In the genomic region with DNA sequence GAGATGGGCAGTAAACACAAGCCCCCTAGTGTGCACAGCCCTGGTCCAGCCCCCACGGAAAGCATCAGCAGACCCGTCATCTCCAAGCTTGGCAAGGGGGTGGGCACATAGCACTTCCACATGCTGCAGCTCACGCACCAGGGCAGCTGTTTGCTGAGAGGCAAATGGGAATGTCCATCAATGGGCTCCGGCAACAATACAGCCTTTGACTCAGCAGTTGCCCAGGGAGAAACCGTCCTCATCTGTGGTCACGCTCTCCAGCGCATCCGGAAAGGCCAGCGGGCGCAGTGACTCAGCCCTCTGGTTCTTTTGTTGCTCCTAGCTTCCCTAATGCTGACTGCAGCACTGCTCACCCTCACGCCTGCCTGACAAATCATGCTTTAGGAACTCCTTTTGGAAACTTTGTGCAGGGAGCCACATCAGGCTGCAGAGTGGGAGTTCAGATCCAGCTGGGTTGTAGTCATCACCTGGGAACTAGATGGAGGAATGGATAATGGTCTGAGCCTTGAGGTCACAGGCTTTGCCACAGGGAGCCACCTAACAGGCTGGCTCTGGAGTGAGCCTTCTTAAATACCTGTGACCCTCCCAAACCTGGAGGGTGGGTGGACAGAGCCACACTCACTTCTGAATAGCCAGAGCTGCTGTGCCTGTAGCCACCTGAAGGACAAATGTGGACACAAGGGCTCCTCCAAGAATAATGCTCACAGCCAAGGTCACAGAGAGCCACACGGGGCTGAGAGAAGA, we compare ENCODE assay signal across 10 mouse cellular contexts. TPM values are rescaled to one million over a fixed set of nuclear protein-coding genes. Genes with fewer than 3 reads are reported as not detected.
DNase-seq lines count a peak whose midpoint lies in the region; ATAC-seq lines count a peak whose summit lies in the region.
"Had no signal": no experiment of that assay in that cellular context is flagged by ENCODE, and none has a peak within 500 bp of the region (broad histone marks: within the 10 kb centered on the region; RNA-seq: fewer than 3 reads in every experiment).

No protein-coding gene starts in this region.

- 0 out of 2 replicates have a peak overlapping the region, but pooled peaks have one; percentile 8 for H3K4me2 ChIP-seq in embryonic facial prominence, embryonic 15.5 days (replicated peaks)
- H3K4me2 ChIP-seq in heart, embryonic 11.5 days: no peak overlapping the region

- H3K27ac ChIP-seq in embryonic facial prominence, embryonic 15.5 days (replicated peaks): no peak overlapping the region
- H3K27ac ChIP-seq in heart, embryonic 11.5 days (ENCODE audit: low read depth, low read length): no peak overlapping the region

- no peak overlapping the region for H3K9ac ChIP-seq in embryonic facial prominence, embryonic 15.5 days
- no peak overlapping the region for H3K9ac ChIP-seq in heart, embryonic 11.5 days (ENCODE audit: low read depth, low read length)

- peak; percentile 67 for DNase-seq in layer of hippocampus, adult 11-12 months (ENCODE audit: low spot score)
- DNase-seq in layer of hippocampus, postnatal 25 days (ENCODE audit: extremely low spot score in 1 of 2, low spot score in 1 of 2): no peak
- DNase-seq in kidney, postnatal 4 days: peak; percentile 46 to 64
- DNase-seq in lung, postnatal 10 days: peak; percentile 49
- DNase-seq in retina, postnatal 1 day: peak; percentile 93
- DNase-seq in spleen, adult 12 weeks (ENCODE audit: low spot score): no peak

- no peak overlapping the region for H3K4me3 ChIP-seq in embryonic facial prominence, embryonic 15.5 days (replicated peaks)
- H3K4me3 ChIP-seq in heart, embryonic 11.5 days (ENCODE audit: low read depth, low read length): no peak overlapping the region

- H3K36me3 ChIP-seq in embryonic facial prominence, embryonic 15.5 days: no peaks in the 10 kb centered on the region
- H3K36me3 ChIP-seq in heart, embryonic 11.5 days (ENCODE audit: control insufficient read depth, insufficient read depth, low read length): no peaks in the 10 kb centered on the region

- WGBS in embryonic facial prominence, embryonic 15.5 days: 22% methylated on average over 12 of the region's 12 CpGs
- WGBS in heart, embryonic 11.5 days (ENCODE audit: insufficient replicate concordance): 31% methylated on average over 12 of the region's 12 CpGs

- peaks cover 32% of the 10 kb centered on the region for H3K4me1 ChIP-seq in embryonic facial prominence, embryonic 15.5 days
- peaks cover 31% of the 10 kb centered on the region for H3K4me1 ChIP-seq in heart, embryonic 11.5 days (ENCODE audit: control insufficient read depth, insufficient read depth, low read length)

- ATAC-seq in embryonic facial prominence, embryonic 15.5 days (ENCODE audit: insufficient number of reproducible peaks, low FRiP score, low TSS enrichment, low read depth): 0 out of 2 replicates have a peak, but pooled peaks have one; percentile 43
- 0 out of 2 replicates have a peak, but pooled peaks have one; percentile 47 for ATAC-seq in heart, embryonic 11.5 days (replicated peaks; ENCODE audit: insufficient number of reproducible peaks, low FRiP score, low TSS enrichment)

- H3K27me3 ChIP-seq in embryonic facial prominence, embryonic 15.5 days: no peaks in the 10 kb centered on the region
- no peaks in the 10 kb centered on the region for H3K27me3 ChIP-seq in heart, embryonic 11.5 days (ENCODE audit: control insufficient read depth, insufficient read depth, low read length)

- H3K9me3 ChIP-seq in embryonic facial prominence, embryonic 15.5 days (replicated peaks): no peaks in the 10 kb centered on the region
- H3K9me3 ChIP-seq in heart, embryonic 11.5 days (replicated peaks; ENCODE audit: control insufficient read depth, low read length): no peaks in the 10 kb centered on the region

RNA-seq across cellular contexts. Expression of gene Rab17, which starts 5.6 kb away (rescaled TPM):
- total RNA-seq in layer of hippocampus, postnatal 25 days (2021): not detected
- 2.4 and 3.1 TPM in 2 replicates for polyA plus RNA-seq in embryonic facial prominence, embryonic 15.5 days (2015; fragmentation: Nextera tagmentation; extraction: Ambion mirVana)
- polyA plus RNA-seq in heart, embryonic 11.5 days (2014; fragmentation: Nextera tagmentation; extraction: Ambion mirVana): 0.63 TPM in 1 of 2 replicates, not detected in the other

RNA-seq across cellular contexts. Expression of gene Prlh, which starts 22.2 kb away (rescaled TPM):
- not detected for total RNA-seq in layer of hippocampus, postnatal 25 days (2021)
- not detected in 2 replicates for polyA plus RNA-seq in embryonic facial prominence, embryonic 15.5 days (2015; fragmentation: Nextera tagmentation; extraction: Ambion mirVana)
- polyA plus RNA-seq in heart, embryonic 11.5 days (2014; fragmentation: Nextera tagmentation; extraction: Ambion mirVana): not detected in 2 replicates
- total RNA-seq: ES-E14 had no signal
- polyA plus RNA-seq: intestine, embryonic 14.5 days had no signal

RNA-seq across cellular contexts. Expression of gene Lrrfip1, which starts 23.5 kb away (rescaled TPM):
- 10 to 100 TPM; 64.0 to 74.4 TPM for total RNA-seq in layer of hippocampus, postnatal 25 days (2021)
- 55.0 and 56.8 TPM in 2 replicates for polyA plus RNA-seq in embryonic facial prominence, embryonic 15.5 days (2015; fragmentation: Nextera tagmentation; extraction: Ambion mirVana)
- polyA plus RNA-seq in heart, embryonic 11.5 days (2014; fragmentation: Nextera tagmentation; extraction: Ambion mirVana): 115 and 138 TPM in 2 replicates

Comparison
In these comparisons a context has a peak if more than half of its experiments do, and no peak if none do; other contexts are left out.
1. DNase-seq: peak in layer of hippocampus, adult 11-12 months (single experiment), kidney, postnatal 4 days (2 of 2), lung, postnatal 10 days (single experiment) and retina, postnatal 1 day (single experiment); none in layer of hippocampus, postnatal 25 days (0 of 2) and spleen, adult 12 weeks (single experiment).